Mouse (Mus musculus) left cerebral cortex, adult 18-20 months (tissue): ENCODE measurements around the gene Coq8a. TPM values are rescaled to one million over a fixed set of nuclear protein-coding genes. Genes with fewer than 3 reads are reported as not detected.

ENCODE experiments used
- DNase-seq, 2 experiments: peaks; one replicate each; pipeline ENCODE4 v3.0.0; 2021 to 2022; ENCODE audit warnings: low spot score in 2 of 2, mixed read lengths in 1 of 2
- long read RNA-seq, 2 experiments: library from polyadenylated mRNA; stranded (forward); transcript quantifications; one replicate each; pipeline ENCODE4 v2.0.0; 2021
- total RNA-seq, 2 experiments: library from RNA; stranded (reverse); gene quantifications; 2 replicates each; pipeline ENCODE4 v1.2.3; 2021

Gene Coq8a
- 10 to 100 TPM; 54.1 to 54.2 TPM for total RNA-seq
- long read RNA-seq, experiment 1, full-length matches to known transcripts: 53 of 66 reads
- long read RNA-seq, experiment 1, partial matches to known transcripts: 1 of 66 reads
- long read RNA-seq, experiment 1, other reads (novel, unspliced or antisense): 12 of 66 reads
- long read RNA-seq, experiment 2, full-length matches to known transcripts: 42 of 54 reads
- long read RNA-seq, experiment 2, partial matches to known transcripts: 8 of 54 reads
- long read RNA-seq, experiment 2, other reads (novel, unspliced or antisense): 4 of 54 reads

DNA sequence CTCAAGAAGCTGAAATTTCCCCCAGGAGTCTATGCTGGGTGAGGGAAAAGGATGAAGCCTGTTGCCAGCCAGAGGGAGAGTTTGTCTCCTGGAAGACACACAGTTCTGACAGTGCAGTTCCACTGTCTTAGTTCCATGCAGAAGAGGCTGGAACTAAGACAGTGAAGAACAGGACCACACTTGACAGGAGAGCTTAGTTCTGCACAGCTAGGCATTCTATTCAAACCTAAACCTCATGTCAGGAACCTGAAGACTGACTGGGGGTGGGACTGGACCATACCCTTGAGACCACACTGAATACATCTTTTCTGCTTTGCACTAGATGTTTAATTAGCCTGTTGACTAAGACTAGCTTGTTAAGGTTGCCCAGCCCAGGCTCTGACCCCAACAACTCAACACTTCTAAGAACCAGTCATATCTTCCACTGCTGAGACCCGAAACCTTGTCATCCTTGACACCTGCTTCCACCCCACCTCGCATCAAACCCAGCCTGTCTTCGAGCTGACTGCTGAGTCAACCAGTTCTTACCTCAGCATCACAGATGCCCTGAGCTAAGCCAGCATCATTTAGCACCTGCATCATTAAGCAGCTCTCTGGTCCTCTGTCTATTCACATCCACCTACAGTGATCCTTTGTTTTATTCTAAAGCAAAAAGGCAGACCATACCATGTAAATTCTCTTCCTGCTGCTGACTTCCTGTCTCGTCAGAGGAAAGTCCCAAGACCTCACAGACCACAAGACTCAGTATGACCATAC is at the start of gene Coq8a:
Coq8a (minus strand) TSS at position 644 of the 756 bp plus-strand sequence.
- DNase-seq: no peak

- DNase-seq: no peak
These were observed 49.3 kb upstream of the Coq8a start for GRCm38 (mm10) chr1:180248593-180249146.

DNA sequence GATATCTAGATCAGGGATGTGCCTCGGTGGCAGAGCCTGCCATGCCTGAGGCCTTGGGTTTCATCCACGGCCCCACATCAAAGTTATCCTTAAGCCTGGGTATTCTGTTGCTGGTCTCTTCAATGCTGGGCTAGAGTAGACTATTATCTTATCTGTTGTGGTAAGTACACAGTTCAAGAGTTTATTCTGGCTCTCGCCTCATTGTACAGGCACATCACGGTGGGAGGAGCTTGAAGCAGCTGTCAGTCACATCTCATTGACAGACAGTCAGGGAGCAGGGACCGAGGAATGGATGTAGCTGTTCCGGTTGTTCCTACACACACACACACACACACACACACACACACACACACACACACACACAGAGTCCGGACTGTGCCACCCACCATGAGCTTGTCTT is 48.5 kb upstream of the Coq8a start:
- no peak for DNase-seq

DNA sequence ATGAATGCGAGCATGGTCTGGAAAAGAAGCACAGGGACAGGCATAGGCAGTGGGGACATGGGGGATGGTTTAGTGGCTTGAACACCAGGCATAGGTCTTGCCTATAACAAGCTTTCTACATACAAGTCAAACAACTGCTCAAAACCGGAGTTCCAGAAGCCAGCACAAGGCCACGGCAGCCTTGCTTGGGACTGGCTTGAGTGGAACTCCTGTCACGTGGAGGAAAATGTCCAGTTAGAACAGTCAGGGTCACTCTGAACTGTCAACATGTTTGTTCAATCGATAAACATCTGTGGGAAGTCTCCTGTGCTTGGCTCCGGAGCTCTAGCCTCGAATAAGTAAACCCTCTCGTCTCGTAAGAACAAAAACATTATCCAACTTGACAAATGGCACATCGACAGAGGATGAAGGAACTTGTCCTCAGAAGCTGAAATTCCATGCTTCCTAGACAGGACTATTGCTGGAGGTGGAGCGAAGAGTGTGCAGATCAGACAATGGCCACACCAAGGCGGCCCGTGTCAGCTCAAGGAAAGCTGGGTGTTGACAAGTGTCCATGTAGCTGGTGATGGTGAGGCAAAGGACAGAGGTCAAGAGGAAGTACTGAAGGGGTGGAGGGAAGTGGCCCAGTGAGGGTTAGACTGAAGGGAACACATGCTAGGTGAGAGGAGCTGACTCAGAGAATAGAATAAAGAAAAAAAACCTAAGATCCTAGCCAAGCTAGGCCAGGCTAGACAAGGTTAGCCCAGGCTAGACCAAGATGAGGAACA is 46.5 kb upstream of the Coq8a start:
- DNase-seq: no peak

DNA sequence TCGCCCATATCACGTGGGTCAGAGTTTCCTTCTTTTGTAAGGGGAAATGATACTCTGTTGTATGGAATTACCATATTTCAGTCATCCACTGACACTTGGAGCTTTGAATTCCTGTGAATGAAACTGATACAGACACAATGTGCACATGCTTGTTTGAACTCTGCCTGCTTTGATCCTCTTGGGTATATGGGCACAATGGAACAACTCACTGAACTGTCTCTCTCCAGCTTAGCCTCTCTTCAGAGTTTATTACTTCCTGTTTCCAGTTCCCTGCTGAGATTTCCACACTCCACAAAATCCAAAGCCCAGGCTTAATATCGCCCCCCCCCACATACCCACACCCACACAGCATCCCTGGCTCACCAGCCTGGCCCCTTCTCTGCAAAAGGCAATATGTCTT is 32.3 kb upstream of the Coq8a start:
- DNase-seq: no peak

DNA sequence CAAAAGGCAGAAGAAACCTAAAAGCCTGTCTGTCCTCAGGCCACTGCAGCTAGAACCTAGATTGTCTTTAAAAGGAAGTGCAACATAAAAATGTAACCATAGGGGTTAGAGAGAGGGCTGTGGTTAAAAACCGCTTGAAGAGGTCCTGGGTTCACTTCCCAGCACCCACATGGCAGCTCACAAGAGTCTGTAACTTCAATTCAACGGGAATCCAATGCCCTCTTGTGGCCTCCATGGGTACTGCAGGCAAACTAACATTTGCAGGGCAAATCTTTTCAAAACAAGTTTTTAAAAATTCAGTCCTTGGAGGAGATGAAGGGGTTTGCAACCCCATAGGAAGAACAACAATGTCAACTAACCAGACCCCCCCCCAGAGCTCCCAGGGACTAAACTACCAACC is 31.2 kb upstream of the Coq8a start:
- DNase-seq: no peak

- DNase-seq: no peak
These were observed 30.5 kb upstream of the Coq8a start for GRCm38 (mm10) chr1:180229906-180230305.

DNA sequence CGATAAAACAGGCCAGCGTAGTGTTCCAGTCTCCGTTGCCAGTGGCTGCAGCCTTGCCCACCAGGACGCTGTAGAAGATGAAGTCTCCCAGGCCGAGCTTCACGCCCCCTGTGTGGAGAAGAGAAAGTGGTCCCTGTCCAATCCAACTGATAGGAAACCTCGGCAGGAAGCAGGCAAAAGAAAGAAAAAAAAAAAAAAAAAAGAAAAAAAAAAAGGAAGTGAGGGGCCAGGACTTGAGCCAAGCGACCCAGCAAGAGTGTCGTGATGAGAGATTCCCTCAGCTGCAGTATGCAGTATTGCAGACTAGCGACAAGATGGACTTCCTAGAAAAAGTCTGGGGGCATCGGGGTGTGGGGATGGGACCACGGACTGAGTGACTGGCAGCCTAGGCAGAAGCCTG is 29.5 kb upstream of the Coq8a start:
- DNase-seq: no peak

DNA sequence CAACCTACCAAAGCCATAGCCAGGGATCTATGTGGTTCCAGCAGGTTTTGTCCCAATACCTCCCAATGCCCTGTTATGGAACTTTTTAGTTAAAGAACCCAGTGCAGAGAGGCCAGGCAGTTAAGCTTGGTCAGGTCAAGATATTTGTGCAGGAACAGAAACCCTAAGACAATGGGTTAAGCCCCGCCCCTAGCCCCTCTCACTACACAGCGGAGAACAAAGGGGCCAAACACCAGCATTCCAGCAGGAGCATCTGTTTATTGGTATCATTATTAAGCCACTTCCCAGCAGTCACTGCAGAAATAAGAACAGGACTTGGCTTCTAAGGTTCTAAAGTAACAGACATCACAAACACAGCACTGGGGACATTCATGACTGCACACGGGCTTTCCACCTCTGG is 27.4 kb upstream of the Coq8a start:
- no peak for DNase-seq

DNA sequence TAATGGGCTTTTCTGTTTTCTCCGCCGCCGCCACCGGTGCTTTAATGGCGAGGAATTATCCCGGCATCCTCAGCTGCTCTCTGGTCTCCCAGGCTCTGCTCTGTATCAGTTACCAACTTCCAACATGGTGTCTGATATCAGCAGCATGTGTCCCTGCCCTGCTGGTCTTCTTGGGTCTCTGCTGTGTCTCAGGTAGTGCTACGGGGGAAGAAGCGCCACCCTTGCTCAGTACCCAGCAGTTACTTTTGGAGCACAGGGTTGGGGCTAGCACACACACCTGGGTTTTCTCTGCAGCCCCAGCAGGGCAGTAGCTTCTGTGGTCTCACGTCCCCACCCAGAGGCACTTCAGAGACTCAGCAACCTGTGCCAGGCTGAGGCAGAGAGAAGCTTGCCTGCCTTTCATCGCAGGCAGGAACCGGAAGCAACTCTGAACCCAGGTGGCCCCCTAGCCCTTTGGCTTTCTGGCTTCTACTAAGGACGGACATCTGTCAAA is 26.9 kb upstream of the Coq8a start:
- no peak for DNase-seq

DNA sequence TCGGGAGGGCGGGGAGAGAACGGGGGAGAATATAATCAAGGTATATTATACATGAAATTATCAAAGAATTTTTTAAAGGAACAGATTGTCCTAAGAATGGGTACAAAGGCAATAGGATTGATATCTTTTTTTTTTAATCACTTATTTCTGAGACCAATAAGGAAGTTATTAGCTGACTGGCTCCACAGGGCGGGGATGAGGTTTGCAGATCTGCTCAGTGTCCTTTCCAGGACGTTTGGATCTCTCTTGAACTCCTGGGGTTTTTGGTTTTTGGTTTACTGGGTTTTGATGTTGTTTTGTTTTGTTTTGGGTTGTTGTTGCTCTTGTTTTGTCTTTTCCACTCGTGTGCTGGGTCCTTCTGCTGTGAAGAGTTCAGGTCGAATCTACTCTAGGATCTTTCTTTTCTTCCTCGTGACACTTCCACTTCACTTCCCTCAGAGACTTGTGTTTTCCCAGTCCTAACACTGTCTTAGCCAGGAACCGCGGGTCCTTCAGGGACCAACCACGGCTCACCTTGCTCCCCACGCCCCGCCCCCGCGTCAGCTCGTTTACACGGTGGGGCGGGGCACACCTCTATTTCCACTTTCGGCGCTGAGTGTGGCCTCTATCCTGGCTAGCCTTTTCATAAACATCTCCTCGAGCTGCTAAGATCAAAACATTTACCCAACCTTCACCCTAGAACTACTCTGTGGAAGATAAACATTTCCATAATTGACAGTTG is 26.3 kb upstream of the Coq8a start:
- DNase-seq: no peak

- no peak for DNase-seq
These were observed 22.6 kb upstream of the Coq8a start for GRCm38 (mm10) chr1:180222007-180222406.

GRCm38 (mm10) chr1:180220791-180221542 is 21.6 kb upstream of the Coq8a start:
- DNase-seq: no peak

- DNase-seq: no peak
These were observed 17.3 kb upstream of the Coq8a start for GRCm38 (mm10) chr1:180216541-180217276.

DNA sequence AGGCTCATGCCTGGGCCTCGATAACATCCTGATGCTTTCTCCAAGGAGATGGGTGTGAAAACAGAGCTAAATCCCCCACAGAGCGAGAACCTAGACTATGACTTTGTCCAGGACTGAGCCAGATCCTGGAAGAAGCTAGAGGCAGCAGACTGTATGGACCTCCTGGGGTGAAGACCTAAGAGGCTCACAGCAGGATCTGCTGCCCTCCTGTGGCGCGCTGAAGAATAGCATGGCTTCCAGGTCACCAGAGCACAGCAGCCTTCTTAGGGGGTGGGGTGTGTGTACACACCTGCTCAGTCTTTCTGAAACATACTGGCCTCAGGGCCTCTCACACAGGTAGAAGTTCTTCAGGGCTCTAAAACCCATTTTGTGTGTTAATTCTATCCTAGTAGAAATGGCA is 15.6 kb upstream of the Coq8a start:
- DNase-seq: peak; percentile 39 to 43

GRCm38 (mm10) chr1:180212911-180213310 is 13.5 kb upstream of the Coq8a start:
- no peak for DNase-seq

- no peak for DNase-seq
These were observed 11.4 kb upstream of the Coq8a start for GRCm38 (mm10) chr1:180210781-180211271.

- no peak for DNase-seq
These were observed 10.6 kb upstream of the Coq8a start for GRCm38 (mm10) chr1:180210031-180210432.

- no peak for DNase-seq
These were observed 9.0 kb upstream of the Coq8a start for GRCm38 (mm10) chr1:180208370-180208769.
